Mouse (Mus musculus) gastrocnemius, adult 8-10 months (tissue): ENCODE measurements at regions not wholly inside any gene's neighbourhood (a gene's known extent, or its start where the extent isn't known, plus 50 kb on each side); places are given as distances from the start of the nearest gene placed in this dataset.

Experiments used
- DNase-seq, 2 experiments: peaks; one replicate each; pipeline ENCODE4 v3.0.0; 2022; ENCODE audit warnings: low spot score in 2 of 2

DNA sequence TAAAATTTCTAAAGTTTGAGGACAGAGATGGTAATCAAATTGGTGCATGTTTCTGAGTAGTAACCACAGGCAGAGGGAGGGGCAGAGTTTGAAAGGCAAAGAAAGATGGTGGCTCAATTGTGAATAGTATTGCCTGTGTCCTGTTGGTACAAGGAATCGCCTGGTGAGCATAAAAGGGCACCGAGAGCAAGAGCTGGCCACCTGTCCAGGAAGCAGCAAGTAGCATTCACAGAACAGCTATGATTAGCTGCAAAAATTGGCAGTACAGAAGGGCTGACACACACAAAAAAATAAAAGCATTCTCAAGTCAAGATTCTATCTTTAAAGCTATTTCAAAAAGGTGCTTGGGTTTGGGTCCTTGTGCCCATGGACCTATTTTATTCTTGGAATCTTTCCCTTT lies 51.7 kb upstream of the Dusp10 start:
- no peak for DNase-seq

DNA sequence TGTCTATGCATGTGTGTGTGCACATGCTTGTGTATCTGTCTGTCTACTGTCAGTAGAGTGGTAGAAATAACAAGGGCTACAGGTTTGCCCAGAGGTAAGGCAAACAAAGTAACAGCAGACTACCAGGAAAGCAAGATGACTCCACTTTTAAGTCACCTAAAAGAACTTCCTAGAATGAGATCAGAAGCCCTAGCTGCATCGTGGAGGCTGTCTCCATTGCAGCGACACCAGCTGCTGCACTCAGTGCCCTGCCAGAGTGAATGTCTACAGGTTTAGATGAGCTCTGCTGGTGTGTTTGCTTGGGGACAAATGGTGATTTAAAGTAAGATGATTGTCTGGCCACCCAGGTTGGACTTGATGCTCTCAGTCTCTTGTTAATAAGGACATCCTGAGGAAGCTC lies 50.6 kb upstream of the Dusp10 start:
- DNase-seq, result no peak

DNA sequence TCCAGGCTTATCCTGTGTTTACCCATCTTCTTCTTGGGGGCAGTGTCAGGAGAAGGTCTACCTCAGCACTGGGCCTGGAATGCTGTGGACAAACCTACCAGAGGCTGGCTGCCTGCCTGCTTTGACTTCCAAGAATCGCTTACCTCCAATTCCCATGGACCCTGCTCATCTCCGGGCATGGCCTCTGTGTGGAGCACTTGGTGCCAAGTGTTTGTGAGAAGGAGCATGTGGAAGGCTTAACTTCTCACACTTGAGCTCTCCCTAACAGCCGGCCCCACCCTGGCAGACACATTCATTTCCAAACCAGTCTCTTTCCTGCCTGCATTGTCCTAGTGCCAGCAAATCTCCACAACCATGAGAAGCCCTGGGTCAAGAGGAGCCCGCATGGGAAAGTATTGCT lies 49.8 kb upstream of the Dusp10 start:
- no peak for DNase-seq
